Mouse (Mus musculus) forebrain, embryonic 11.5 days (tissue): ENCODE data around the gene Ugt1a2. TPM values are rescaled to one million over a fixed set of nuclear protein-coding genes. Genes with fewer than 3 reads are reported as not detected.
A peak's percentile ranks its signal among the peaks of the same experiment; 100 is the strongest.

Source experiments
- ATAC-seq: fragments of 200-750 bp; cut with Nextera tagmentation; replicated peaks from 2 replicates; pipeline ENCODE4 v1.8.0; 2017; ENCODE audit warnings: moderate TSS enrichment; ENCODE audit not compliant: low FRiP score
- DNase-seq: peaks from one replicate; pipeline ENCODE4 v3.0.0-alpha.2; 2017; ENCODE audit warnings: low spot score
- H3K27ac ChIP-seq: fragments of 300-500 bp; sonication (generic); 2 replicates; pipeline ENCODE4 v1.5.1; 2014; ENCODE audit warnings: low read depth, low read length
- H3K27me3 ChIP-seq: fragments of 300-500 bp; sonication (generic); 2 replicates; pipeline ENCODE4 v1.6.1; 2014; ENCODE audit warnings: mild to moderate bottlenecking, low read length, mixed read lengths; ENCODE audit not compliant: control insufficient read depth, insufficient read depth
- H3K36me3 ChIP-seq: fragments of 300-500 bp; sonication (generic); 2 replicates; pipeline ENCODE4 v1.6.1; 2014; ENCODE audit warnings: mild to moderate bottlenecking, low read length, moderate library complexity, mixed read lengths; ENCODE audit not compliant: control insufficient read depth, insufficient read depth
- H3K4me1 ChIP-seq: fragments of 300-500 bp; sonication (generic); replicated peaks from 2 replicates; pipeline ENCODE4 v1.6.1; 2014; ENCODE audit warnings: low read length, mixed read lengths; ENCODE audit not compliant: control insufficient read depth, insufficient read depth
- H3K4me2 ChIP-seq: fragments of 300-500 bp; sonication (generic); 2 replicates; pipeline ENCODE4 v1.6.1; 2014; ENCODE audit warnings: low read depth, mild to moderate bottlenecking, low read length, moderate library complexity, mixed read lengths; ENCODE audit not compliant: severe bottlenecking
- H3K4me3 ChIP-seq: fragments of 300-500 bp; sonication (generic); 2 replicates; pipeline ENCODE4 v1.5.1; 2014; ENCODE audit warnings: low read depth, low read length
- H3K9ac ChIP-seq: fragments of 300-500 bp; sonication (generic); 2 replicates; pipeline ENCODE4 v1.6.1; 2014; ENCODE audit warnings: low read length
- H3K9me3 ChIP-seq: fragments of 300-500 bp; sonication (generic); 2 replicates; pipeline ENCODE4 v1.6.1; 2016; ENCODE audit warnings: low read length, mixed read lengths; ENCODE audit not compliant: control insufficient read depth
- WGBS: fragments of 180-500 bp; shearing (Covaris S2); extraction: QIAGEN DNeasy Blood & Tissue Kit; methylation state at CpG from one replicate; pipeline ENCODE4 v1.1.7; 2014; 5-methylcytosine and 5-hydroxymethylcytosine counted together
- polyA plus RNA-seq: library from polyadenylated mRNA; unstranded; fragments of >200 nt; fragmentation: Nextera tagmentation; extraction: Ambion mirVana; gene quantifications from 2 replicates; pipeline ENCODE4 v1.2.1, GENCODE M21; 2014

Ugt1a2 gene
- polyA plus RNA-seq, 1 experiment from 2014 or later, result not detected

DNA sequence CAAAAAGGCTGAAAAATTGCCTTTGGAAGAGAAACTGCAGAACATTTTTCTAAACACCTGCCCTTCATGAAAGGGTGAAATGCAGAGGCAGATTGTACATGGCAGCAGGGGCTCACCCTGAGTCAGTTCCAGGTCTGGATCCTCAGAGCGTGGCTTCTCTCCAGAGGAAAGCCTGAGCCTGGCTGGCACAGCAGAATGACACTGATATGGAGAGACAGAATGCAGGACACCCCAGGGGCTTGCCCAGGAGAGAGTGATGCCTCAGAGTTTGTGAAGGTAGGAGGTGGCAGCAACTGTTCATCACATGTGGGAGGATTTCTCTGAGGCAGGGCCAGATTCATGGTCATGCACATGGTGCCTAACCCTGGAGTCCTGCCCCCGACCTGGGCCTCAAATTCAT lies 405 bp upstream of the Ugt1a2 start:
- H3K36me3 ChIP-seq, result no peaks in the 10 kb centered on the region
- no peak overlapping the region for H3K4me2 ChIP-seq
- no peak for DNase-seq
- no peak for ATAC-seq
- no peaks in the 10 kb centered on the region for H3K4me1 ChIP-seq
- H3K27me3 ChIP-seq, result no peaks in the 10 kb centered on the region
- H3K9ac ChIP-seq, result no peak overlapping the region
- peaks cover 6% of the 10 kb centered on the region; the same call in 1 of the 2 replicates for H3K9me3 ChIP-seq
- WGBS, result 69% methylated on average over 2 of the region's 2 CpGs
- no peak overlapping the region for H3K4me3 ChIP-seq
- no peak overlapping the region for H3K27ac ChIP-seq

DNA sequence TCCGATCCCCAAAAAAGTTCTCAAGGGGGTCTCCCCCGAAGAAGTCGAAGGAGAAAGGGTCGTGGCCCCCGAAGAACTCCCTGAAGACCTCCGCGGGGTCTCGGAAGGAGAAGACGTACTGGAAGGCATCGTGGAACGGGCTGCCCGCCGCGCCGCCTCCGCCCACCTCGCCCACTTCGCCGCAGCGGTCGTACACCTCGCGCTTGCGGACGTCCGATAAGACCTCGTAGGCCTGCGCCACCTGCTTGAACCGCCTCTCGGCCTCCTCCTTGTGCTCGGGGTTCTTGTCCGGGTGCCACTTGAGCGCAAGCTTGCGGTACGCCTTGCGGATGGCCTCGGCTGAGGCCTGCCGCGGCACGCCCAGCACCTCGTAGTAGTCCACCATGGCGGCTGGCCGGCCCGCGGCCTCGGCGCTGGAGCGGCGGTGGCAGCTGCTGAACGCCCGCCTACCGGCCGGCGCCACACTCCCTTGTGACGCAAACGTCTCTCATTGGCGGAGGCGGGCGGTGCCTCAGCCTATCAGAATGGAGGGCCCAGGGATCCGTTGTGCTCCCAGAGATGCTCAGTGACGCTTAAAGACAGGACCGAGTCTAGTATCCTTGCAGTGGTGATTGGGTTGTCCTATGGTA lies 5.0 kb downstream of the Ugt1a2 start, which contains the start of gene Dnajb3:
Dnajb3 (minus strand) TSS at position 489 of the 629 bp plus-strand sequence.
- no peak within 1 kb of the TSS for H3K27ac ChIP-seq
- no peaks in the 10 kb centered on the region for H3K27me3 ChIP-seq
- peaks cover 9% of the 10 kb centered on the region; the same call in 1 of the 2 replicates for H3K9me3 ChIP-seq
- WGBS, result 6% methylated on average over 58 of the region's 62 CpGs
- 0 out of 2 replicates have a peak, but pooled peaks cover 3% of the 10 kb centered on the region for H3K4me1 ChIP-seq
- peak within 1 kb of the TSS; percentile 75 for H3K9ac ChIP-seq
- no peaks in the 10 kb centered on the region for H3K36me3 ChIP-seq
- peak; percentile 91 for DNase-seq
- H3K4me3 ChIP-seq, result peak within 1 kb of the TSS; percentile 42
- H3K4me2 ChIP-seq, result peak within 1 kb of the TSS; percentile 72
- ATAC-seq, result peak; percentile 100

GRCm38 (mm10) chr1:88206843-88207479 lies 6.6 kb downstream of the Ugt1a2 start:
- no peak overlapping the region for H3K27ac ChIP-seq
- no peak overlapping the region for H3K4me3 ChIP-seq

GRCm38 (mm10) chr1:88211812-88212211 lies 11.4 kb downstream of the Ugt1a2 start, which contains the start of gene Ugt1a1:
TSS of gene Ugt1a1 (plus strand) at chr1:88211959.
- DNase-seq (peak; percentile 59), ATAC-seq (0 out of 2 replicates have a peak, but pooled peaks have one; percentile 4)

More at GRCm38 (mm10) chr1:88206843-88207479, 6.6 kb downstream of the Ugt1a2 start:
- no peak for ATAC-seq
- peaks cover 16% of the 10 kb centered on the region for H3K9me3 ChIP-seq
- H3K4me2 ChIP-seq, result no peak overlapping the region
- no peak overlapping the region for H3K9ac ChIP-seq
- 0 out of 2 replicates have a peak, but pooled peaks cover 3% of the 10 kb centered on the region for H3K4me1 ChIP-seq
- no peaks in the 10 kb centered on the region for H3K36me3 ChIP-seq
- WGBS, result 75% methylated on average over 2 of the region's 2 CpGs
- no peak for DNase-seq
- H3K27me3 ChIP-seq, result no peaks in the 10 kb centered on the region

GRCm38 (mm10) chr1:88212341-88213045 lies 12.1 kb downstream of the Ugt1a2 start:
- H3K27me3 ChIP-seq, result no peaks in the 10 kb centered on the region
- H3K4me1 ChIP-seq, result no peaks in the 10 kb centered on the region
- ATAC-seq (peak; percentile 16), DNase-seq (peak; percentile 55)
- H3K4me2 ChIP-seq, result no peak overlapping the region
- no peak overlapping the region for H3K4me3 ChIP-seq
- H3K9me3 ChIP-seq, result peaks cover 58% of the 10 kb centered on the region
- H3K9ac ChIP-seq, result no peak overlapping the region
- WGBS, result 61% methylated on average over 8 of the region's 8 CpGs
- H3K27ac ChIP-seq, result no peak overlapping the region
- no peaks in the 10 kb centered on the region for H3K36me3 ChIP-seq

More at GRCm38 (mm10) chr1:88211812-88212211, 11.4 kb downstream of the Ugt1a2 start, which contains the start of gene Ugt1a1:
- Histone ChIP-seq H3K36me3 (no peaks in the 10 kb centered on the region), H3K27ac (no peak within 1 kb of the TSS), H3K9me3 (peaks cover 51% of the 10 kb centered on the region), H3K4me3 (no peak within 1 kb of the TSS), H3K9ac (no peak within 1 kb of the TSS), H3K4me1 (no peaks in the 10 kb centered on the region), H3K4me2 (no peak within 1 kb of the TSS), H3K27me3 (no peaks in the 10 kb centered on the region)
- WGBS, result 68% methylated on average over 8 of the region's 8 CpGs

DNA sequence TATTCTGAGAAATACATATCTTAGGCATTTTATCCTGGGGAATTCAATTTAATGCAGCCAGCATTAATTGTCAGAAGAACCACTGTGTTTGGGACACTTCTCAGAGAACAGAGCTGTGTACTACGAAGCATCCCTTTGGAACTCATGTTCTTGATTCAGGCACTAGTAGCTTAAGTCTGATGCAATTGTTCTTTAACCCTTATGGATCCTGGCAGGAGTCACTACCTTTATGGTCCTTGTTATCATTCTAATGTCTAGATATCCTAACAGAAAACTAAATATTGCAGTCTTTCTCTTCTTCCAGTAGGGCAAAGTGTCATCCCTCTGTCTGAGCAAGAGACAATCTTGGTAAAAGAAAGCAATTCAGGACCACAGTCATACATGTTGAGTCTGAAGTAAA lies 12.7 kb downstream of the Ugt1a2 start:
- Histone ChIP-seq H3K4me2 (no peak overlapping the region), H3K4me1 (no peaks in the 10 kb centered on the region), H3K4me3 (no peak overlapping the region), H3K27me3 (no peaks in the 10 kb centered on the region), H3K27ac (no peak overlapping the region), H3K36me3 (no peaks in the 10 kb centered on the region), H3K9me3 (peaks cover 60% of the 10 kb centered on the region), H3K9ac (no peak overlapping the region)
- ATAC-seq (no peak), DNase-seq (no peak)
- 79% methylated on average over 1 of the region's 1 CpGs for WGBS

GRCm38 (mm10) chr1:88213766-88214461 lies 13.5 kb downstream of the Ugt1a2 start:
- H3K4me3 ChIP-seq, result no peak overlapping the region
- H3K4me1 ChIP-seq, result no peaks in the 10 kb centered on the region
- no peak overlapping the region for H3K9ac ChIP-seq
- H3K9me3 ChIP-seq, result peaks cover 60% of the 10 kb centered on the region
- peak; percentile 66 for DNase-seq
- 86% methylated on average over 2 of the region's 2 CpGs for WGBS
- no peaks in the 10 kb centered on the region for H3K27me3 ChIP-seq
- H3K36me3 ChIP-seq, result no peaks in the 10 kb centered on the region
- no peak for ATAC-seq
- no peak overlapping the region for H3K4me2 ChIP-seq
- no peak overlapping the region for H3K27ac ChIP-seq

- Histone ChIP-seq H3K9me3 (peaks cover 60% of the 10 kb centered on the region), H3K4me2 (no peak overlapping the region), H3K4me3 (no peak overlapping the region), H3K36me3 (no peaks in the 10 kb centered on the region), H3K9ac (no peak overlapping the region), H3K4me1 (no peaks in the 10 kb centered on the region), H3K27ac (no peak overlapping the region), H3K27me3 (no peaks in the 10 kb centered on the region)
- WGBS, result 80% methylated on average over 2 of the region's 2 CpGs
- peak; percentile 51 for DNase-seq
- no peak for ATAC-seq
Observed at GRCm38 (mm10) chr1:88214462-88214952, 14.1 kb downstream of the Ugt1a2 start.
